Mouse (Mus musculus): ENCODE results near the gene Scoc. TPM values are rescaled to one million over a fixed set of nuclear protein-coding genes. Genes with fewer than 3 reads are reported as not detected.
"Not testable (repeated sequence)": the region's sequence is repeated elsewhere in the genome, so short reads cannot be mapped to it uniquely, and the experiment has no call there.

Scoc gene
- polyA plus RNA-seq (2015; fragmentation: Nextera tagmentation; extraction: Ambion mirVana): 69.1 and 77.9 TPM in 2 replicates

GRCm38 (mm10) chr8:83458222-83458621 lies at the start of gene Scoc:
TSS of gene Scoc (minus strand) at chr8:83458391.
- DNase-seq (ENCODE audit: low spot score): peak; percentile 1

GRCm38 (mm10) chr8:83459606-83460005 lies 1.4 kb upstream of the Scoc start:
- DNase-seq (ENCODE audit: low spot score): no peak

GRCm38 (mm10) chr8:83457121-83457520 lies 1.1 kb downstream of the Scoc start:
- no peak for DNase-seq (ENCODE audit: low spot score)

- DNase-seq (ENCODE audit: low spot score): peak; percentile 57
These were observed 7.1 kb downstream of the Scoc start for GRCm38 (mm10) chr8:83451056-83451455.

DNA sequence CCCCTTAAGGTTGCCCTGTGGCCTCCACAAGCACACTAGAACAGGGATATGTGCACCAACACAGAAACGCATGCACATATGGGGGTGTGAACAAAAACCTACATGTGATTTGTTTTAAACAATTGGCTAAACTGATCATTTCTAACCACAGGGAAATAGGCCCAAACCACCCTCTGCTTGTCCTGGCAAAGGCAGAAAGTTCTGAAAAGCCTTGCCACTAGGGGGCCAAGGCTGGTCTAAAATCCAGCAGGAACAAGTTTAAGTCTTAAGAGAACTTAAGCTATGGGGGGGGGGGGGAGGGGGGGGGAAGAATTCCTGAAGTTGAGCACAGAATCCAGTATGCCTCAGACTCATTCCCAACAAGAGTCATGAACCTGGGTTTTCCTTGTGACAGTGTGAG lies 8.2 kb downstream of the Scoc start:
- peak; percentile 17 for DNase-seq (ENCODE audit: low spot score)

DNA sequence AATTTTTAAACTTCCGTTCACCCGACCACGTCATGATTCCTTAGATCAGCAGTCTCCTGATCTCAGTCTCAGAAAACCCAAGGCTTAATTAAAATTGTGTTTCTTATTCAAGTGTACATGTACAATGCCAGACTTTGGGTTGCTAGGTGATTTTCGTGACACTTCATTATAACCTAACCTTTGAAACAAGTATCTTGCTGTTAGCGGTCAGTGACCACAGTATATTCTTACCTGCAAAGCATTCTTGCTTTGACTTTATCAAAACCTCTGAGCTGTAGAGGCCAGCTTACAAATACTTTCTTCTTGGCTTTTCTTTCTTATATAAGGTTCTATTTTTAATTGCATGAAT lies 15.2 kb downstream of the Scoc start:
- DNase-seq (ENCODE audit: low spot score): no peak

GRCm38 (mm10) chr8:83442243-83443051 lies 15.7 kb downstream of the Scoc start:
- DNase-seq (ENCODE audit: low spot score): peak; percentile 97

- no peak for DNase-seq (ENCODE audit: low spot score)
These were observed 16.4 kb downstream of the Scoc start for GRCm38 (mm10) chr8:83441656-83442242.

DNA sequence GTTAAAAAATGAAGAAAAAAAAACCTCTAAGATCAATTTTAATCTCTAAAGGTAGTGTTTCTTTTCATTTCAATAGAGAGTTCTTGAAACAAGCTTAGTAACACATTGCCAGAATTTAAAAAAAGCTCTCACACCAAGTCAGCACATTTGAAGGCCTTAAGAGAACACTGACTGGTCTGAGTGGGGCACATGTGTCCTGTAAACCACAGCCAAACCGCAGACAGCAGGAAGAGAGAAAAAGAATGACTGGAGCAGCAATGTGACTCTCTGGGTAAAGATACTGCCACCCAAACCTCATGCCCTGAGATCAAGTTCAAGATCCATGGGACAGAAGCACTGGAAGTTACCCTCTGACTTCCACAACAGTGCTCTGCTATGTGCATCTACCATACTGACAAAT lies 21.1 kb downstream of the Scoc start:
- DNase-seq (ENCODE audit: low spot score): peak; percentile 0

DNA sequence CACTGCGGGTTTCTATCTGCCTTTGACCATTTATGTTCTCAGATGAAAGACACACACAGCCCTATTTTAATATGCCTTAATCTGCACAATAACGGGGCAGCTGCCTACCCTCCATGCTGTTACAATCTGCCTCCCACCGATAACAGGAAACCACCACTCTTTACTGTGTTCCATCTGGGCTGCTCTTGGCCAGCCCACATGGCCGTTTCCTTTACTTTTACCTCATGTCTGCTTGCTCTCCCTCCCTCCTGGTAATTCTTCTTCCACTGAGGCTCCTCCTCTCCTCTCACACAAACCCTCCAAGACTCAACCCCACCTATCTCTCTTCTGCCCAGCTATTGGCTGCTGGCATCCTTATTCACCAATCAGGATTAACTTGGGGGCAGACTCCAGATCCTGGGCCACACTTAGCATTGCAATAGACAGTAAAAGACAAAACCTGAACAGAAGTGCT lies 29.1 kb downstream of the Scoc start:
- peak; percentile 57 for DNase-seq (ENCODE audit: low spot score)

DNA sequence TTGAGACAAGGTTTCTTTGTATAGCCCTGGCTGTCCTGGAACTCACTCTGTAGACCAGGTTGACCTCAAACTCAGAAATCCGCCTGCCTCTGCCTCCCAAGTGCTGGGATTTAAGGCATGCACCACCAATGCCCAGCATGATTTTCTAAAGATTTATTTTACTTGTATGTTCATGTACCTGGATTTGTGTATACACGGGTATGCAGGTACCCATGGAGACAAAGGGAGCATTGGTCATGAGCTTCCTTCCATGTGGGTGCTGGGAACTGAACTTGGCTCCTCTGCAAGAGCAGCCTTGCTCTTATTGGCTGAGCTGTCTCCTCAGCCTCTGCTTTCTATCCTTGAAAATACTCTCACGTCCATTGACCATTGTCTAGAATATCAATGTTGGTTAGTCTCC lies 29.6 kb downstream of the Scoc start:
- not testable (repeated sequence) for DNase-seq (ENCODE audit: low spot score)

- DNase-seq (ENCODE audit: low spot score): no peak
These were observed 31.2 kb downstream of the Scoc start for GRCm38 (mm10) chr8:83426949-83427348.

DNA sequence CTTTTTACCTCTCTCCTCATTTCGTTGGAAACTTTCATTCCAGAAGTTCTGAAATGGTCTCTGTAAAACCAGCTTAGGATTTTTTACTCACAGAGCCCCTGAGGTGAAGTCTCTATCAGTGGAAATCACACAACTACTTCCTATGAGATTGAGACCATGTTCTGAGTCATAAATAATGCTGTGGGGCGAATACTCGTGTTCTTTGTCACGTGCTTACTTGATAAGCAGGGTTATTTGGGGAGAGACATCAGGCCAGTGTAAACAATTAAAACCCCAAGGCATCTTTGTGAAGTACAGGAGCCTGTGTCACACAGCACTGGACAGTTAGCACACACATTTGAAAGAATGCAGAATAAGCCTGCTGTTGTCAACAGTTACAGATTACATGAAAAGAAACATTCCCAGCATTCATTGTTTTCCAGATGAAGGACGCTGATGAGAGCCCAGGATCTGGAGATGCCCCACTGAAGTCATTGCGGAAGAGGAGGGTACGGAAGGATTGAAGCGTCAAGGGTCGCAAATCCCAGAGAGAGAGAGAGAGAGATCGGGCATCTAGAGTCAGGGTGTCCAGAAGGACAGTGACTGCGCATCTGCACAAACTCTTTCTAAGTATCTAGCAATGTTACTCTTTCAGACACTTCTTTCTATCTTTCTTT lies 32.0 kb downstream of the Scoc start:
- DNase-seq (ENCODE audit: low spot score): no peak

DNA sequence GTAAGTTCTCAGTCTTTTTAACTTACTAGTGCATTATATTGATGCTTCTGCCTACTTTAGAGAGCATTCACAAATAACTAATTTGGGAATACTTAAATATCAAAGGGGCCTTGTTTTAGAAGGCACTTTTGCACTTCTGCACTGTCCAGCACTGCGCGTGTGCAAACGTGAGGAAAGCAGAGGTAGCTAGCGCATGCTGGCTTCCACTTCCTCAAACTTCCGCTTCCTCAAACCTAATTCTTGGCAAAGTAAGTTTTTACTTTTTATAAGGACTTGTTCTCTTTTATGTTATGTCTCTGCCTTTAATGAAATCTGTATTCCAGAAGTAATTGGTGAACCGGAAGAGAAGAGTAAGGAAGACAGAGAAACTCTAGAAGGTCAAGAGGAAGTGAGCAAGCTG lies 33.0 kb downstream of the Scoc start:
- DNase-seq (ENCODE audit: low spot score): no peak

DNA sequence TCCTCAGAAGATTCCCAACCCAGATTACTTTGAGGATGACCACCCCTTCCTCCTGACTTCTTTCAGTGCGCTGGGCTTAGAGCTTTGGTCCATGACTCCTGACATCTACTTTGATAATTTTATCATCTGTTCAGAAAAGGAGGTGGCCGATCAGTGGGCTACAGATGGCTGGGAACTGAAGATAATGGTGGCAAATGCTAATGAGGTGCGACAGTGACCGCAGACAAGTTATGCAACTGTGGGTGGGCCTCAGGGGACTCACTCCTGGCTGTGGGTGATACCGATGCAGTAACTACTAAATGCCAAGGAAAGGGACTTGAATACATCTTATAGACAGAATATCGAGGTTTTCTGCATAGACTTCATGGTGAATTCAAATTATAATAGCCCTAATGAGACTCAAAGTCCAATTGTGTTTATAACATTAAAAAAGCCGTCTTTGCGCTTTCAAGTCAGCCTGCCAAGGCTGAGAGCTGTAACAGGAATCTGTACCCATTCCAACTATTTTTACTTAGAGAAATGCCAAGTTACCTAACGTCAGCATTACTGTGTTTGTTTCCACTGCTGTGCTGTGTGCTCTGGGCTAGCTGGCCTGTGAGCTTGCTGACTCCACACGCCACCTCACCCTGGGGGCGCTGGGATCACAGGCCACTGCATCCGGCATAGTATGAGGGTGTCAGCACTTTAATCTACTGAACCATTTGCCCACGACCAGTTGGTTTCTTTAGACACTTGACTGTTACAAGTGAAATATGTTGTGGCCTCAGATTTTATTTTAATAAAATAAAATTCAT lies 35.0 kb downstream of the Scoc start:
- no peak for DNase-seq (ENCODE audit: low spot score)

DNA sequence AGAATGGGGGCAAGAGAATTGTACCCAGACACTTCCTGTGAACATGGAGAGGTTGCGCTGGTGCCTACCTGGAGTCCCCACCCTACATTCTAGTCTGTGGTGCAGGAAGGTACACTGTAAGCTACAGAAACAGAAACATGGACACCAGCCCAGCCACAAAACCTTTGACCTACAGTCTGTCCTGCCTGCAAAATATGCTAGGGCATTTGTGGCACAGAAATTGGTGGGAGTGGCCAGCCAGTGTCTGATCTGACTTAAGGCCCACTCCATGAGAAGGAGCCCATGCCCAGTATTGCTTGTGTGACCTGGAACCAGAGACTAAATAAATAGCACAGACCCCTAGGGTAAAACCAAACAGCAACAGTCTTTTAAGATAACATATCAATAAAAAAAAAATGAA lies 36.8 kb downstream of the Scoc start:
- DNase-seq (ENCODE audit: low spot score): no peak

- no peak for DNase-seq (ENCODE audit: low spot score)
These were observed 39.2 kb downstream of the Scoc start for GRCm38 (mm10) chr8:83418805-83419516.

DNA sequence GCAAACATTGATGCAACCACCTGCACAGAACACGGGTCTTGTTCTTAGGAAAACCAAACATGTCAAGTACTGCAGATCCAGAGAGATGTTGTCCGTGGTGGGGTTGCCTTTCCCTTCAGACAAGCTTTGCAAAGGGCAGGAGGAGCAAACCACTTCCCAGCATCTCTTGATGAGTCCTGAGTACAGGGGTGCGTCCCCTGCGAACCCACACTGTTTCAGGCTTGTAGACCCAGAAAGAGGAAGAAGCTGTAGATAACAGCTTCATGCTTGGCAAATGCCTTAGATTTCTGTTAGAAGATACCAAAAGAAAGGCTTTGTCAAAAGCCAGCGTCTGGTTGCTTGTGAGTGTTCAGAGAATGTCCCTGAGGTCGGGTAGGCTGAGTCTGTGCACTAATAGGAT lies 40.2 kb downstream of the Scoc start:
- DNase-seq (ENCODE audit: low spot score): no peak

GRCm38 (mm10) chr8:83416878-83417277 lies 41.3 kb downstream of the Scoc start:
- no peak for DNase-seq (ENCODE audit: low spot score)

DNA sequence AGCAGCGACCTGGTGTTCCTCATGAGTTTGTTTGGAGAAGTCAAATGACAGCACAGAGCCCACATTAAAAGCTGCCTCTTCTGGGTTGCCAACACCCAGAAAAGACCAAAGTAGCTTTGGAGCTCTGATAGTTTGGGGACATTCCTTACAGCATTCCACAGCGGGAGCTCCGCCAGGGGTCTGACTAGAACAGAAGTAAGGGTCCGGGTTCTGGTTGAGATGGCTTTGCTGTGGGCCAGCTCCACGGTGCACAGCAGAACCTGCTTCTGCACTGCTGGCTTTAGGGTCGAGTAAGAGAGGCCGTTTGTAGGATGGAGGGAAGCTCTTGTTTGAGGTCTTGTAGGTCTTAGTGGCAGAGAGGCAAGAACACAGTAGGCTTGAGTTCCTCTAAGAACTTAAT lies 49.7 kb downstream of the Scoc start:
- no peak for DNase-seq (ENCODE audit: low spot score)

DNA sequence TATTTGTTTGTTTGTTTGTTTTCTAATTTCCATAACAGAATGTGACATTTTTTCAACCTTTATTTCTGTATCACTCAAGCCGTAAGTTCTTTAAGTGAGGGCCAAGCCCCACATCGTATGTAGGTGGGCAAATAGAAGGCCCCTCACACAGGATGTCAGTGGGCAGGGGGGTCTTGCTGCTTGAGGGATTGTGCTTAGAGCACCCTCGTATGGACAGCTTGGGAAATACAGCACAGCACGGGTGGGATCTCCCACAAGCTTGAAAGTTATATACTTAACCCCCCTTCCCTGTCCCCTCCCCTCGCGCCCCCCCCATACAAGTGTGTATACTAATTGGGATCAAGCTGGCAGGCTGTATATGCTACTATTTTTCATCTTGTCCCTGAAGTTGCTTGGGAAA lies 51.4 kb downstream of the Scoc start:
- DNase-seq (ENCODE audit: low spot score): no peak
